Mouse (Mus musculus) T-cell, adult 2 months (primary cell): ENCODE data around the gene Sema6c.
"Not testable (repeated sequence)": the region's sequence is repeated elsewhere in the genome, so short reads cannot be mapped to it uniquely, and the experiment has no call there.

ENCODE experiments used
- DNase-seq: peaks from one replicate; pipeline ENCODE4 v3.0.0; 2022; ENCODE audit warnings: low spot score

Sema6c gene

GRCm38 (mm10) chr3:95186100-95186499 lies 25.8 kb downstream of the Sema6c start:
- DNase-seq: no peak

DNA sequence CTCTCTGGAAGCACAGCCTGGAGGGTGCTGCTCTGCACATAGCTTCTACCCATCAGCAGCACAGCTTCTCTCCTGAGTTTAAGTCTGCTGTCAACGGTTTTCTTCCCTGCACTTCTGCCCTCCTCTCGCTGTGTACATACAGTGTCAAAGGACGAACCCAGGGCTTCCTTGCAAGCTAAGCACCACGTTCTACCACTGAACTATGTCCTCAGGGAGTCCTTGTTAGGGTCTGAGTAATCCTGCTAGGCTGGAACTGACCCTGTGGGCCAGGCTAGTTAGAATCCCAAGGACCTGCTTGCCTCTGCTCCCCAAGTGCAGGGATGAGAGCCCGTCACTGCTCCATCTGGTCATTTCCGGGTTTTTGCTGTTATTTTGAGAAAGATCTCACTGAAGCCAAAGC lies 26.6 kb downstream of the Sema6c start:
- DNase-seq: no peak

DNA sequence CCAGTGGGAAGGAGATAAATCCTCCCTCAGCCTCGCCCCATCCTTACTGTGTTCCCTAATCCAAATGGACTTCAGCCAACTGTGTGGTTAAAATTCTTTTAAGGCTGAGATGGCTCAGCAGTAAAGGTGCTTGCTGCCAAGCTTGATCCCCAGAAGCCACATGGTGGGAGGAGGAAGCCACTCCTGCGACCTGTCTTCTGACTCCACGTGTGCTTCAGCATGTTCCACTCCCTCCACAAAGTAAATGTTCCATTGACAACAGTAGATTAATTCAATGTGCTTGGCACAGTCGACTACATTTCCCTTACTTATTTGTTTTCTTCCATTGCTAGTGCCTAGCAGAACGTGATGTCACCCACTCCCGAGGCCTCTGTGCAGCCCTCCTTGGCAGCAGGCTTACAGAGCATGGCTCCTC lies 34.5 kb downstream of the Sema6c start:
- no peak for DNase-seq

DNA sequence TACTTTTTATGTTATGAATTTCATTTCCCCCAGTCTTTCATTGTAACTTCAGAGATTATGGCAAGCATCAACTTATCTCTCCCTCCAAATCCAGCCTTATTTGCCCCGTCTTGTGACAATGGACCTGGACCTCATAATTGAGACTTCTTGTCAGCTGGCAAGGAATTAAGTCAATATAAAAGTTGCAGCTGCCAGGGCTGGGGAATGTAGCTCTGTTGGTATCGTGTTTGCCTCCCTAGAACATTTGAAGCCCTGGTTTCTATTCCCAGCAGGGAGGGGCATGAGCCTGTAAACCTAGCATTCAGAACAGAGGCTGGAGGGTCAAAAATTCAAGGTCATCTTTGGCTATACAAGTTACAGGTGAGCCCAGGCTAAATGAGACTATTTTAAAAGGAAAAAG lies 35.5 kb downstream of the Sema6c start:
- no peak for DNase-seq

DNA sequence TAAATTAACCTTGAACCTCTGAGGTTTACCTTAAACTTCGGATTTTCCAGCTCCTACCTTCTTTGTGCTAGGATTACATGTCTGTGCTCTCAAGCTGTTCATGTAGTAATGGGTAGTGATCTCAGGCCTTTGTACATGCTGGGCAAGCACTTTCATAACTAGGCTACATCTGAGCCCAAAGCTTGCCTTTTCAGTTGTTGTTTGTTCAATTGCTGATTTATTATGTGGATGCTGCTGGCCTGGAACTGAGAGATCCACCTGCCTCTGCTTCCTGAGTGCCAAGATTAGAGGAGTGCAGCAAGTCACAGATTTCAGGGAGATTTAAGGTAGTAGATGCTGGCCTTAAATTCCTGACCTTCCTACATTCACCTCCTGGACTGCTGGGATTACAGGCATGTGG lies 38.8 kb downstream of the Sema6c start:
- DNase-seq: no peak

GRCm38 (mm10) chr3:95200132-95200531 lies 39.9 kb downstream of the Sema6c start:
- no peak for DNase-seq

DNA sequence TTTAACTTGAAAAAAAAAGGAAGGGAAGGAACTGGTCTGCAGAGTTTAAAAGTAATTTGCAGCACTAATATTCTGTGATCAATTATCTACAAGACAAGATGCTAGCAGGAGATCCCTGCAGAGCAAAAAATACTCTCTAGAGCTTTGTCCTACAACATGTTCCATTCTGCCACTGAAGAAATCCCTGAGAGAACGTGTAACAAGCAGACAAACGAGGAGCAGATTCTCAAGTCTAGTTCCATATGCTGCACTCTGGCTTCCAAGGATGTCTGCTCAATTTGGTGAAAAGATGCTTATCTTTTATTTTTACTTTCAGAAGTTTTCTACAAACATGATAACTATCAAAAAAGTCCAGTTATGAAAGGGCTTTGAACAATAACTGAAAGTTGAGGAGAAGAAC lies 40.3 kb downstream of the Sema6c start:
- no peak for DNase-seq

DNA sequence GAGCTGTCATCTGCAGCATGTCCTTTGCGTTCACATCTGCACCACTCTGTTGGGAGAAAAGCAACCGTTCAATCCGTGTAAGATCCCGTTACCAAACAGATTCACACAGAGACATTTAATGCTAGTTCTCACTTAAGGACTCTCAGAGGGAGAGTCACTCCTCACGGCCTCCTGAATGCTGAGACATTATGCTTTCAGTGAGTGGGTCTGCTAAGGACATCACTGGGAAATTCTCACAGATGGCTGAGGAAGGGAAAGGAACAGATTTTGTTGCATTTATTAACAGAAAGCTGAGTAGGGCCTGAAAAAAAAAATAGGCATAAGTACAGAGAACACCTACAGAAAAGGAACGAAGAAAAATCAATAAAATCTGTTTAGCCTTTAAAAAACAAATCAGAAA lies 43.6 kb downstream of the Sema6c start:
- DNase-seq: no peak

GRCm38 (mm10) chr3:95208286-95208685 lies 48.0 kb downstream of the Sema6c start:
- DNase-seq: no peak

GRCm38 (mm10) chr3:95210585-95210984 lies 50.3 kb downstream of the Sema6c start:
- no peak for DNase-seq

DNA sequence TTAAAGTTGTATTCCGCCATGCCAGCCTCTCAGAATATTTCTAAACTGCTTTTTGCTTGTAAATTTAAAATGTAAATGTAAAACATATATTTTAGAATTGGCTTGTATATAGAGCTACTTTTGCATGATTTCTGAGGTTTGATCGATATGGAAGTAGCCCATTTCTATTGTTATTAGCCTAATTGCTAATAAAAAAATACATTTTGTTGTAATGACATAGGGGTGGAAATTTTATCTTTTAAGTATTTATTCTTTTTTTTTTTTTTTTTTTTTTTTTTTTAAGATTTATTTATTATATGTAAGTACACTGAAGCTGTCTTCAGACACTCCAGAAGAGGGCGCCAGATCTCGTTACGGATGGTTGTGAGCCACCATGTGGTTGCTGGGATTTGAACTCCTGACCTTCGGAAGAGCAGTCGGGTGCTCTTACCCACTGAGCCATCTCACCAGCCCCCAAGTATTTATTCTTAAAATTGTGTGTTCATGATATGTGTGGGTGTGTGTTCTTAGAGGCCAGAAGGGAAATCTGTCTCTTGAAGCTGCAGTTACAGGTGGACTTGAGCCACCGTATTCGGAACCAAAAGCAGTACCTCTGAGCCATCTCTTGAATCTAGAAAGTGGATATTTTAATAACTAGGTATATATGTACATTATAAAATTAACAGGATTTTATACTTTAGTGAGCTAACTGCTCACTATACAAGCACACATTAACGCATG lies 52.8 kb downstream of the Sema6c start:
- DNase-seq: not testable (repeated sequence)

- DNase-seq: no peak
Measured at GRCm38 (mm10) chr3:95213609-95213975, 53.3 kb downstream of the Sema6c start.

GRCm38 (mm10) chr3:95216655-95217254 lies 56.5 kb downstream of the Sema6c start:
- DNase-seq: no peak

DNA sequence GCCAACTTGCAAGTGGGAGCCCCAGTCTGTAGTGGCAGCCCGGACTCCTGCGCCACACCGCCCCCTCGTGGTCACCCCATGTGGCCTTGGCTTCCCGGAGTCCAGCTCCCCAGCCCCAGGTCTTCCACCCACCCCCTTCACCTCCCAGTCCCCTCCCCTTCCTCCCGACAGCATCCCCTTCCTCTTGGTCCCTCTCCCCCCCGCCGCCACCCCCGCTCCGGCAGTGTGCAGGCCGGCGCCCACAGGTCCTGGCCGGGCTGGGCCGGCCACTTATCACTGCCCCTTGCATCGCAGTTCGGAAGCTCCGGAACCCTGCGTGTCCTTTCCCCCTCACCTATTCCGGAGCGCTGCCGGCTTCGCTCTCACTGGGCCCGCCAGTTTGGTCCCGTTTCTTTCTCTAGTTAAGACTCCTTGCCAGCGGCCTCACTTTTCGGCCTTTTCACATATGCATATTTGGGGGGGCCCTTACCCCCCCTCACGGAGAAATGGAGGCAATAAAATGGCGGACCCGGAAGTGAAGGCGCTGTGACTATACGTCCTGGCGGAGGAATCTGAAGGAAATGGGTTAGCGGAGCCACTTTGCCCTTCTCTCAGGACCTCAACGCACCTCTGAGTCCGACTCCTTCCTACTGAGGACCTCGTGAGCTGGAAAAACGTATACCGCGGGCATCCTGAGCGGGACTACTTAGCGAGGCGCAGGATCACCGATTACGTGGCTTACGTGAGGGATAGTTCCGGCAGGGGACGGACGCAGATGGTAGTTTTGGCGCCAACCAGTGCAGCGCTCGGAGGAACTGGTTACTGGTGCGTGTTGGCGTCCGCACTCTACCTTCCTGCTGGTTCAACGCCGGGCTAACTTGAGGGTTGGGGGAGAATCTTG lies 57.2 kb downstream of the Sema6c start, which contains the start of gene Gabpb2:
Gabpb2 (minus strand) TSS at position 662 of the 880 bp plus-strand sequence.
- peak; percentile 88 for DNase-seq

GRCm38 (mm10) chr3:95218466-95219137 lies 58.3 kb downstream of the Sema6c start:
- DNase-seq: no peak

- DNase-seq: no peak
Measured at GRCm38 (mm10) chr3:95223041-95223440, 62.8 kb downstream of the Sema6c start.
